ENCODE assay signal across 8 mouse cellular contexts in genomic region chr16:16983131-16983533, GRCm38 (mm10). TPM values are rescaled to one million over a fixed set of nuclear protein-coding genes. Genes with fewer than 3 reads are reported as not detected.
DNase-seq lines count a peak whose midpoint lies in the region; ATAC-seq and TF ChIP-seq lines count a peak whose summit lies in the region.

Gene Mapk1, plus strand, starts transcription at chr16:16983382.

- H3K4me1 ChIP-seq in G1E (ENCODE audit: insufficient read depth, low read depth, low read length), result peaks cover 35% of the 10 kb centered on the region
- peaks cover 22% of the 10 kb centered on the region for H3K4me1 ChIP-seq in forebrain, embryonic 16.5 days (replicated peaks; ENCODE audit: control insufficient read depth, insufficient read depth, low read length)
- H3K4me1 ChIP-seq in lung, embryonic 14.5 days (ENCODE audit: insufficient read depth), result peaks cover 2% of the 10 kb centered on the region; the same call in 1 of the 2 replicates
- 0 out of 2 replicates have a peak, but pooled peaks cover under 1% of the 10 kb centered on the region for H3K4me1 ChIP-seq in olfactory bulb, adult 2 months (ENCODE audit: control insufficient read depth, insufficient read depth, low read length)
- peaks cover 4% of the 10 kb centered on the region; the same call in 1 of the 2 replicates for H3K4me1 ChIP-seq in thymus, adult 2 months (replicated peaks; ENCODE audit: control insufficient read depth, insufficient read depth, low read length)

- peak; percentile 99 for ATAC-seq in G1E (ENCODE audit: extremely low read depth, insufficient number of reproducible peaks, low FRiP score, poor library complexity, severe bottlenecking)
- ATAC-seq in forebrain, embryonic 16.5 days, result peak; percentile 99
- ATAC-seq in lung, embryonic 14.5 days (ENCODE audit: insufficient read depth), result peak; percentile 97

- H3K36me3 ChIP-seq in G1E (replicated peaks), result peaks cover 20% of the 10 kb centered on the region
- H3K36me3 ChIP-seq in forebrain, embryonic 16.5 days (ENCODE audit: control insufficient read depth, insufficient read depth), result no peaks in the 10 kb centered on the region
- peaks cover 10% of the 10 kb centered on the region; the same call in 1 of the 2 replicates for H3K36me3 ChIP-seq in lung, embryonic 14.5 days (ENCODE audit: insufficient read depth)
- H3K36me3 ChIP-seq in thymus, adult 2 months (ENCODE audit: control insufficient read depth, insufficient read depth, low read length), result peaks cover 4% of the 10 kb centered on the region; the same call in 1 of the 2 replicates

- TF ChIP-seq CTCF in G1E (IDR thresholded peaks at IDR 0.05; ENCODE audit: low read depth, low read length), result no peak
- no peak for TF ChIP-seq CTCF in layer of hippocampus, adult 2 months (conservative IDR thresholded peaks at IDR 0.05)
- no peak for TF ChIP-seq CTCF in lung, embryonic 14.5 days (IDR thresholded peaks at IDR 0.05; ENCODE audit: low read depth)
- no peak for TF ChIP-seq CTCF in olfactory bulb, adult 2 months (IDR thresholded peaks at IDR 0.05; ENCODE audit: insufficient read depth, low read depth, low read length)
- TF ChIP-seq CTCF in thymus, adult 2 months (IDR thresholded peaks at IDR 0.05; ENCODE audit: borderline replicate concordance, control insufficient read depth, extremely low read depth, insufficient read depth, low read length, poor library complexity), result 0 out of 2 replicates have a peak, but pooled peaks have one; percentile 49

- H3K9me3 ChIP-seq in G1E (replicated peaks), result no peaks in the 10 kb centered on the region
- H3K9me3 ChIP-seq in forebrain, embryonic 16.5 days (ENCODE audit: control insufficient read depth, low read length), result no peaks in the 10 kb centered on the region
- H3K9me3 ChIP-seq in lung, embryonic 14.5 days (ENCODE audit: low read depth, low read length), result no peaks in the 10 kb centered on the region

- DNase-seq in G1E (ENCODE audit: low spot score), result peak; percentile 98
- DNase-seq in cerebellum, adult 18-20 months, result peak; percentile 95 to 98
- DNase-seq in heart, postnatal 36 days, result peak; percentile 95
- peak; percentile 97 for DNase-seq in layer of hippocampus, adult 2 months (ENCODE audit: low spot score in 2 of 2)
- peak; percentile 98 for DNase-seq in lung, embryonic 14.5 days
- DNase-seq in thymus, adult 2 months, result peak; percentile 97

- peaks cover 10% of the 10 kb centered on the region for H3K27me3 ChIP-seq in G1E (ENCODE audit: insufficient read depth, low read length)
- no peaks in the 10 kb centered on the region for H3K27me3 ChIP-seq in forebrain, embryonic 16.5 days (replicated peaks; ENCODE audit: control insufficient read depth, insufficient read depth, low read length)
- no peaks in the 10 kb centered on the region for H3K27me3 ChIP-seq in lung, embryonic 14.5 days (ENCODE audit: insufficient read depth, low read length)
- no peaks in the 10 kb centered on the region for H3K27me3 ChIP-seq in thymus, adult 2 months (ENCODE audit: control insufficient read depth, insufficient read depth, low read length)

- H3K4me3 ChIP-seq in G1E (ENCODE audit: low read depth, low read length), result peak within 1 kb of the TSS; percentile 96
- peak within 1 kb of the TSS; percentile 83 for H3K4me3 ChIP-seq in forebrain, embryonic 16.5 days (replicated peaks; ENCODE audit: low read length)
- peak within 1 kb of the TSS; percentile 88 for H3K4me3 ChIP-seq in layer of hippocampus, adult 2 months
- peak within 1 kb of the TSS; percentile 83 for H3K4me3 ChIP-seq in lung, embryonic 14.5 days (ENCODE audit: low read depth, low read length)
- H3K4me3 ChIP-seq in olfactory bulb, adult 2 months (ENCODE audit: insufficient read depth, low read depth, low read length), result peak within 1 kb of the TSS; percentile 75
- H3K4me3 ChIP-seq in thymus, adult 2 months (ENCODE audit: control insufficient read depth, insufficient read depth, low read length), result peak within 1 kb of the TSS; percentile 84

- under 1% methylated on average over 35 of the region's 35 CpGs for WGBS in forebrain, embryonic 16.5 days
- under 1% methylated on average over 35 of the region's 35 CpGs for WGBS in lung, embryonic 14.5 days
- WGBS in olfactory bulb, adult 2 months, result under 1% methylated on average over 35 of the region's 35 CpGs
- whole genome bisulfite sequencing in thymus, adult 2 months, result under 1% methylated on average over 35 of the region's 35 CpGs

- intact Hi-C loops in heart, postnatal 36 days (cut with DNase I), result loop anchor here (5.0 kb wide), 2 partner anchors 86 to 129 kb away; partner anchors contain the start of genes Ppil2 and Ppm1f

- H3K4me2 ChIP-seq in forebrain, embryonic 16.5 days (ENCODE audit: low read length), result peak within 1 kb of the TSS; percentile 79
- peak within 1 kb of the TSS; percentile 73 for H3K4me2 ChIP-seq in lung, embryonic 14.5 days

- H3K27ac ChIP-seq in forebrain, embryonic 16.5 days (ENCODE audit: low read length), result peak within 1 kb of the TSS; percentile 98
- peak within 1 kb of the TSS; percentile 97 for H3K27ac ChIP-seq in layer of hippocampus, adult 2 months
- peak within 1 kb of the TSS; percentile 92 for H3K27ac ChIP-seq in lung, embryonic 14.5 days (ENCODE audit: low read depth)
- peak within 1 kb of the TSS; percentile 90 for H3K27ac ChIP-seq in olfactory bulb, adult 2 months (ENCODE audit: insufficient read depth, low read depth, low read length)
- peak within 1 kb of the TSS; percentile 6; the same call in 1 of the 2 replicates for H3K27ac ChIP-seq in thymus, adult 2 months (ENCODE audit: control insufficient read depth, insufficient read depth, low read length)

- H3K9ac ChIP-seq in forebrain, embryonic 16.5 days (replicated peaks; ENCODE audit: low read depth, low read length), result peak within 1 kb of the TSS; percentile 91
- H3K9ac ChIP-seq in lung, embryonic 14.5 days, result peak within 1 kb of the TSS; percentile 79

- peak; percentile 99 for TF ChIP-seq POLR2A in olfactory bulb, adult 2 months (IDR thresholded peaks at IDR 0.05; ENCODE audit: insufficient read depth, low read depth, low read length)
- TF ChIP-seq POLR2A in thymus, adult 2 months (IDR thresholded peaks at IDR 0.05; ENCODE audit: control insufficient read depth, extremely low read depth, insufficient read depth, low read length, poor library complexity), result peak; percentile 100

RNA-seq across cellular contexts. Expression of gene Mapk1, which starts in this region (rescaled TPM):
- total RNA-seq in G1E (2014; fragmentation: Nextera tagmentation) (248 and 276 TPM in 2 replicates), G1E (2017) (173 and 180 TPM in 2 replicates)
- polyA plus RNA-seq in G1E (2012), result 54.2 and 72.7 TPM in 2 replicates
- 196 and 210 TPM in 2 replicates for polyA plus RNA-seq in forebrain, embryonic 16.5 days (2015; fragmentation: Nextera tagmentation; extraction: Ambion mirVana)
- total RNA-seq in heart, postnatal 36 days (2021), result 100 to 1,000 TPM; 109 to 110 TPM
- 100 to 1,000 TPM; 522 to 547 TPM for total RNA-seq in layer of hippocampus, adult 2 months (2021)
- 181 and 186 TPM in 2 replicates for polyA plus RNA-seq in lung, embryonic 14.5 days (2014; fragmentation: Nextera tagmentation; extraction: Ambion mirVana)
- 179 and 489 TPM in 2 replicates for polyA plus RNA-seq in olfactory bulb, adult 2 months (2012; ENCODE audit: insufficient read depth, insufficient read length, low replicate concordance, missing spikeins)
- polyA plus RNA-seq in thymus, adult 2 months (2012; rRNA removed), result 126 and 145 TPM in 2 replicates

Comparison
In these comparisons a context has a peak if more than half of its experiments do, and no peak if none do; other contexts are left out.
1. Peak in every context shown above with its lines: DNase-seq, ATAC-seq, H3K4me3 ChIP-seq and H3K27ac ChIP-seq.
2. H3K27ac ChIP-seq: peak in every context shown above with its lines; median percentile 98 in forebrain, embryonic 16.5 days; 97 in layer of hippocampus, adult 2 months; 92 in lung, embryonic 14.5 days; 90 in olfactory bulb, adult 2 months; 6 in thymus, adult 2 months.